Mouse (Mus musculus) olfactory bulb, adult 2 months (tissue): ENCODE results near the gene Adgre5. TPM values are rescaled to one million over a fixed set of nuclear protein-coding genes. Genes with fewer than 3 reads are reported as not detected.
A peak's percentile ranks its signal among the peaks of the same experiment; 100 is the strongest.

ENCODE experiments used
- H3K27ac ChIP-seq: fragments of 200-500 bp; 2 replicates; pipeline ENCODE4 v1.5.1; 2012; ENCODE audit warnings: low read depth, low read length; ENCODE audit not compliant: insufficient read depth
- H3K4me1 ChIP-seq: fragments of 200-500 bp; 2 replicates; pipeline ENCODE4 v1.6.1; 2012; ENCODE audit warnings: low read length; ENCODE audit not compliant: control insufficient read depth, insufficient read depth
- H3K4me3 ChIP-seq: fragments of 200-500 bp; 2 replicates; pipeline ENCODE4 v1.5.1; 2012; ENCODE audit warnings: mild to moderate bottlenecking, low read depth, low read length, moderate library complexity; ENCODE audit not compliant: insufficient read depth
- CTCF ChIP-seq: fragments of 200-500 bp; IDR thresholded peaks from 2 replicates; pipeline ENCODE4 v1.5.1; 2012; ENCODE audit warnings: low read depth, mild to moderate bottlenecking, low read length, moderate library complexity; ENCODE audit not compliant: insufficient read depth
- POLR2A ChIP-seq: fragments of 200-500 bp; IDR thresholded peaks from 2 replicates; pipeline ENCODE4 v1.6.1; 2012; ENCODE audit warnings: mild to moderate bottlenecking, low read depth, low read length, moderate library complexity; ENCODE audit not compliant: insufficient read depth
- WGBS: fragments of 180-500 bp; shearing (Covaris S2); methylation state at CpG from one replicate; pipeline ENCODE4 v1.1.7; 2018; 5-methylcytosine and 5-hydroxymethylcytosine counted together
- polyA plus RNA-seq: library from polyadenylated mRNA; stranded (reverse); fragments of >200 nt; gene quantifications from 2 replicates; pipeline ENCODE4 v1.2.4, GENCODE M21; 2012; ENCODE audit warnings: low replicate concordance; ENCODE audit not compliant: missing spikeins, insufficient read depth, insufficient read length

The Adgre5 gene
- polyA plus RNA-seq, 1 experiment: not detected

DNA sequence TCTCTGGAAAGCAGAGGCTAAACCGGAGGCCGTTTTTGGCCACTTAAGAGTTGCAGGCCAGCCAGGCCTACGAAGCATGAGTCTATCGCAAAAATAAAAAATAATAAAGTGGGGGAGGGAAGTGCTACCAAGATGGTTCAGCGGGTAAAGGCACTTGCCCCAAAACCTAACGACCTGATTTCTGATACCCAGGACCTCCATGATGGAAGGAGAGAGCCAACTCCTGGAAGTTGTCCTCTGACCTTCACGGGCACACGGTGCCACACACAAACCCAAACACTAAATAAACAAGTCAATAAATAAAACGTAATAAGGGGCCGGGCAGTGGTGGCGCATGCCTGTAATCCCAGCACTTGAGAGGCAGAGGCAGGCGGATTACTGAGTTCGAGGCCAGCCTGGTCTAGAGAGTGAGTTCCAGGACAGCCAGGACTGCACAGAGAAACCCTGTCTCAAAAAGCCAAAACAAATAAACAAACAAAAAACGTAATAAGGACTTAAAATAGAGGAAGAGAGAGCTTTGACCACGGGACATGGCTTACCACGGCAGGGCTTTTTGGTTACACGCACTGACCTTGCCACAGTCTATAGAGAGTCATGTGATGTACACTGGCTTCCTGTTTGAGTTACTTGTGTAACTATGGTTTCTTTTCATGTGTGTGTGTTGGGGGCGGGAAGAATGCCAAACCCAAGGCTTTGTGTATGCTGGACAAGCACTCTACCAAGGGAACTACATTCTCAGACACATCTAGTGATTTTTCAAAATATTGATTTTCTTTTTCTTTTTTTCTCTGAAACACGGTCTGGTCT is 926 bp upstream of the Adgre5 start:
- peaks cover 11% of the 10 kb centered on the region for H3K4me1 ChIP-seq
- H3K4me3 ChIP-seq: no peak overlapping the region
- no peak for TF ChIP-seq CTCF
- TF ChIP-seq POLR2A: no peak
- 89% methylated on average over 19 of the region's 19 CpGs for WGBS
- no peak overlapping the region for H3K27ac ChIP-seq

DNA sequence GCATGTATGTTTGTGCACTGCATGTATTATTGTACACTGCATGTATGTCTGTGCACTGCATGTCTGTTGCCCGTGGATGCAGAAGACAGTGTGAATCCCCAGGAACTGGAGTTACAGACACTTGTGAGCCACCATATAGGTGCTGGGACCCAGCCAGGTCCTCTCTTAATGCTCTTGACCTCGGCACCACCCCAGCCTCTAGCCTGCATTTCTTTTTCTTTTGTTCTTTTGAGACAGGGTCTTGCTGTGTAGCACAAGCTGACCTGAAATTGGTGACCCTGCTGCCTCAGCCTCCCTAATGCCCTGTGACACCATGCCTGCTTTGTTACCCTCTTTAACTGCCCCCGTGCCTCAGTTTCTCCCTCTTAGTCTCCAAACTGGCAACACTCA is 545 bp downstream of the Adgre5 start:
- H3K27ac ChIP-seq: no peak overlapping the region
- WGBS: 32% methylated on average over 3 of the region's 3 CpGs
- H3K4me3 ChIP-seq: peak overlapping the region; percentile 37
- peaks cover 21% of the 10 kb centered on the region for H3K4me1 ChIP-seq
- TF ChIP-seq POLR2A (no peak), CTCF (no peak)

DNA sequence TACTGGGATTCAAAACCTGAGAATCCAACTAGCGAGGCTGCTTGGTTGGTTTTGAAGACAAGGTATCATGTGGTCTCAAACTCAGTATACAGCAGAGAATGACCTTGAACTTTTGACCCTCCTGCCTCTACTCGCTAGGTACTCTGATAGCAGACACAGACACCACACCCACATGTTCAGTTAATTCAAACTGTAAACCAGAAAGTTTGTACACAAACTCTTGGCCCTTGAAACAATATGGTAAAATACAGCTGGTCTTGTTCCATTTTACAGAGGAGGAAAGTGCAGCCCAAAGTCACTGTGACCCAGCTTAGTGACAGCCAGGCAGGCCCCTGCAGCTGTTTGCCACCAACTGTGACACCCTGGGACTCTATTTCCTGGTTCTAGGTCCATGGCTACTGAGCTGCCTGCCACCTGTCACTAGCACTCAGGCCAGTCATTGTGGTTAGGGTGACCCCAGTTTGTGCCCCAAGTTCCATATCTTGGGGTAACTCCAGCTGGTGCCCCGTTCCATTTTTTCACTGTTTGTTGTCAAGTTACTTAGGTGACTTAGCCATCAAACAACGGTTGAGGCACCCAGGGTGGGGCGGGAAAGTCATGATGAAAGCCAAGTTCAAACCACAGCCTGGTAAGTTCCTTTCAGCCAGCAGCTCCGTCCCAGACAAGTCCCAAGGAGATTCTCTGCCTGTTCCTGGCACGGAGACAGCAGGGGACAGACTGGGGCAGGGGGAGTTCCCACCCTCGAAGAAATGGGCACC is 1.2 kb downstream of the Adgre5 start:
- Histone ChIP-seq H3K27ac (no peak overlapping the region), H3K4me3 (no peak overlapping the region), H3K4me1 (peaks cover 21% of the 10 kb centered on the region)
- 64% methylated on average over 8 of the region's 8 CpGs for WGBS
- TF ChIP-seq CTCF: no peak

DNA sequence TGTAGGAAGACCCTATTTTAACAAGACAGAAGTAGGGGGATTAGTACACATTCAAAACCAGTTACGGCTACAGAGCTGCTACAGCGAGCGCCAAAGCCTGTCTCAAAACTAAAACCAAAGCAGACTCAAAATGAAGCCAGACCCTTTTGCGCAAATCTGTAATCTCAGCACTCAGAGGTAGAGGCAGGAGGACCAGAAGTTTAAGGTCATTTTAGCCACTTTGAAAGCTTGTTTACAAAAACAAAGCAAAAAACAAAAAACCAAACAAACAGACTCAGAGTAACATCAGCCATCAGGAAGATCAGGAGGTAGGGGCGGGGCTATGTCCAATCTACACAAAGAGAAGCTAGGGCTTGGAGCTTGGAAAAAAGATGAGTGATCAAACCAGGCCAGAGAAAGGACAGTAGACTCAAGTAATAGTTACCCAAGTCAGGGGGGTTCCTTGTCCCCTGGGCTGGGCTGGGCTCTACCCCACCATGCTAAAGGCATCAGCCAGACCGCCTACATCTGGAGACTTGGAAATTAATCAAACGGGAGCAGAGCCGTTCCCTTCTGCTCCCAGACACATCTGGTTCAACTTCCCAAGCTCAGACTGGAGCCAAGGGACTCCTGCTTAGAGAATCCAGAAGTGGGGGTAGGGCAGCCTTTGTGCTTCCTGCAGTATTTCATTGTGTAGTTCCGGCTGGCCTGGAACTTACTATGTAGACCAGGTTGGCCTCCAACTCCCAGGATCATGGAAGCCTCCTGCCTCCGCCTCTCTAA is 2.0 kb downstream of the Adgre5 start:
- Histone ChIP-seq H3K27ac (no peak overlapping the region), H3K4me3 (no peak overlapping the region), H3K4me1 (peaks cover 21% of the 10 kb centered on the region)
- TF ChIP-seq CTCF (no peak), POLR2A (no peak)
- WGBS: 84% methylated on average over 10 of the region's 10 CpGs

DNA sequence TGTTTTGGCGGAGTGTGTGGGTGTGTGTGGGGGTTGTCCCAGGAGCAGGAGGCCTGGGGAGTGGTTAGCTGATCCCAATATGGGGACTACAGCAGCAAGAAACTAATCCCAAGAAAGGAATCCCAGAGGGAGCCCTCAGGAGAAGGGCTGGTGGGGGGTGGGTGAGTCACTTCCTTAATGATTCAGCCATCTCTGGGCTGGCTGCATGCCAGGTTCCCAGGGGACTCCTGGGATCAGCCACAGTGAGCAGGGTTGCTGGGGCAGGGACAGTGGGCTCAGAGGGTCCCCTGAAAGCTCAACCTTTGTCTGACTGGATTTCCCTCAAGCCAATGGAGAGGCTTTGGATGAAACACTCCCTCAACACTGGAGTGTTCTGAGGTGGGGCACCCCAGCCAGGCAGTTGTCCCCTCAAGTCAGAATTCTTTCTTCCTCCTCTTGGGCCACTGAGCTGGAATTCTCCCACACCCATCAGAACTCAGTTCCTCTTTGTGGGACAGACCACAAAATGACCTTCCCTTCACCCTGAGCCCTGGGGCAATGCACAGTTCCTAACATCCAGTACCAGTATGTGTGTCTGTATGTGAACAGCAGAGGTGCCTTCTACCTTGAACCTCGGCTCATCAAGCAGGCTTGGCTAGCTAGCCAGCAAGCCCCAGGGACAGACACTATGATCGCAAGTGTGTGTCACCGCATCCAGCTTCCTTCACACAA is 3.1 kb downstream of the Adgre5 start:
- TF ChIP-seq POLR2A (no peak), CTCF (no peak)
- Histone ChIP-seq H3K27ac (no peak overlapping the region), H3K4me1 (peaks cover 21% of the 10 kb centered on the region), H3K4me3 (no peak overlapping the region)
- WGBS: 75% methylated on average over 4 of the region's 4 CpGs

DNA sequence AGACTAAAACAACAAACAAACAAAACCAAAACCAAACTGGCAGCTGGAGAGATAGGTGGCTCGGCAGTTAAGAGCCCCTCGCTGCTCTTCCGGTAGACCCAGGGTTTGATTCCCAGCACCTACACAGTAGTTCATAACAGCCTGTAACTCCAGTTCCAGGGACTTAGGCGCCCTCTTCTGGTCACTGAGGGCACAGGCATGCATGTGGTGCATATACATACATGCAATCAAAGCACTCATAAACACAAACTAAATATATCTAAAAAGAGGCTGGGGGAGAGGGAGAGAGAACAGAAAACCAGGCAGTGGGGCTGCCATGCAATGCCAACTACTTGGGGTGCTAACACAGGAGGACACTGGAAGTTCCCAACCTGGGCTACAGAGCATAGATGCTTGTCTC is 3.8 kb downstream of the Adgre5 start:
- no peak for TF ChIP-seq POLR2A
- no peak for TF ChIP-seq CTCF
- WGBS: 88% methylated on average over 4 of the region's 4 CpGs
- Histone ChIP-seq H3K4me3 (no peak overlapping the region), H3K4me1 (peaks cover 21% of the 10 kb centered on the region), H3K27ac (no peak overlapping the region)

DNA sequence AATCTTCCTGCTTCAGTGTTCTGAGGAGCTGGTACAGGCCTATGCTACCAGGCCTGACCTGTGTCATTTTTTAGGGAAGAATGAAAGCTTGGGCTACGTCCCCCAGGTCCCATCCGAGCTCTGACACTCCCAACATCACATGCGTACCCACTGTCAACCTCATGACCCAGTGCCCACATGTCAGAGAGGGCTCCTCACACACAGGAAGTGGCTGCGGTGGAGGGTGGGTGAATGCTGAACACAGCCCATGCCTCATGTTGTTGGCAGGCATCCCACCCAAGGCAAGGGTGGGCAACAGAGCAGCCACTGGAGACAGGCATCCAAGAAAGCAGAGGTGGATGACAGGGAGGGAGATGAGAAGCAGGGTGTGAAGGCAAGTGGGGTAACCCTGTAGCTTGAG is 4.4 kb downstream of the Adgre5 start:
- Histone ChIP-seq H3K4me3 (no peak overlapping the region), H3K27ac (no peak overlapping the region), H3K4me1 (peaks cover 21% of the 10 kb centered on the region)
- WGBS: 90% methylated on average over 4 of the region's 4 CpGs
- TF ChIP-seq POLR2A: no peak
- no peak for TF ChIP-seq CTCF

DNA sequence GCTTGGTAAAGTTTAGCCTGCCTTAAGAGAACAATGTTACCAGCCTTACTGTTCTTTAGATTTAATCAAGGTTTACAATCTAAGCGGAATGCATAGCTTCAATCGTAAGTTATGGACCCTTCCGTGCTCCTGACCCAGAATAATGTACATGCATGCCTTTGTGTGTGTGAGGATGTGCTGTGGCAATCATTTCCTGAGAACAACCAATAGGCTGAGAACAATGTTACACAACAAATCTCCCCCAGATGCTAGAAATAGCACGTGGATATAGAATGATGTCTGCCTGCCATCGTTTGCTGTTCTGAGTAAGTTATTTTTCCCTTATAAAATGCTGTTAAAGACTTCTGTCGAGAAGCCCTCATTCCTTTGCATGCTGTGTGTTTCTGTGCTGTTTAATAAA is 8.2 kb downstream of the Adgre5 start:
- Histone ChIP-seq H3K27ac (no peak overlapping the region), H3K4me1 (peaks cover 13% of the 10 kb centered on the region), H3K4me3 (no peak overlapping the region)
- TF ChIP-seq POLR2A (no peak), CTCF (no peak)
- WGBS: 78% methylated on average over 6 of the region's 6 CpGs
